Mouse (Mus musculus): ENCODE measurements around the gene Stip1.
"Not testable (repeated sequence)": the region's sequence is repeated elsewhere in the genome, so short reads cannot be mapped to it uniquely, and the experiment has no call there.

Gene Stip1

GRCm38 (mm10) chr19:7064571-7064970 is 24.8 kb upstream of the Stip1 start:
- DNase-seq (ENCODE audit: low spot score), result peak; percentile 72

- no peak for DNase-seq (ENCODE audit: low spot score)
Measured at GRCm38 (mm10) chr19:7062916-7063315, 23.1 kb upstream of the Stip1 start.

- DNase-seq (ENCODE audit: low spot score), result no peak
Measured at GRCm38 (mm10) chr19:7062110-7062509, 22.3 kb upstream of the Stip1 start.

GRCm38 (mm10) chr19:7058541-7058940 is 18.8 kb upstream of the Stip1 start:
- no peak for DNase-seq (ENCODE audit: low spot score)

- DNase-seq (ENCODE audit: low spot score), result peak; percentile 66
Measured at GRCm38 (mm10) chr19:7057722-7058207, 18.0 kb upstream of the Stip1 start.

GRCm38 (mm10) chr19:7057126-7057721 is 17.5 kb upstream of the Stip1 start:
- no peak for DNase-seq (ENCODE audit: low spot score)

- peak; percentile 56 for DNase-seq (ENCODE audit: low spot score)
Measured at GRCm38 (mm10) chr19:7056248-7057087, 16.7 kb upstream of the Stip1 start, which contains the start of gene Macrod1. Gene Macrod1, plus strand, starts transcription at chr19:7056810.

- DNase-seq (ENCODE audit: low spot score), result no peak
Measured at GRCm38 (mm10) chr19:7055173-7055572, 15.4 kb upstream of the Stip1 start.

GRCm38 (mm10) chr19:7054772-7055171 is 15.0 kb upstream of the Stip1 start:
- no peak for DNase-seq (ENCODE audit: low spot score)

- DNase-seq (ENCODE audit: low spot score), result not testable (repeated sequence)
Measured at GRCm38 (mm10) chr19:7053382-7053781, 13.6 kb upstream of the Stip1 start.

GRCm38 (mm10) chr19:7044706-7045105 is 4.9 kb upstream of the Stip1 start:
- DNase-seq (ENCODE audit: low spot score), result no peak

GRCm38 (mm10) chr19:7044279-7044678 is 4.5 kb upstream of the Stip1 start:
- no peak for DNase-seq (ENCODE audit: low spot score)

- DNase-seq (ENCODE audit: low spot score), result no peak
Measured at GRCm38 (mm10) chr19:7041171-7041570, 1.4 kb upstream of the Stip1 start.

GRCm38 (mm10) chr19:7040637-7041130 is 917 bp upstream of the Stip1 start:
- no peak for DNase-seq (ENCODE audit: low spot score)

GRCm38 (mm10) chr19:7039088-7039720 is 563 bp downstream of the Stip1 start:
- peak; percentile 60 for DNase-seq (ENCODE audit: low spot score)

GRCm38 (mm10) chr19:7034006-7034405 is 5.8 kb downstream of the Stip1 start:
- DNase-seq (ENCODE audit: low spot score), result no peak

GRCm38 (mm10) chr19:7029531-7029930 is 10.2 kb downstream of the Stip1 start:
- no peak for DNase-seq (ENCODE audit: low spot score)

GRCm38 (mm10) chr19:7020224-7020641 is 19.5 kb downstream of the Stip1 start:
- DNase-seq (ENCODE audit: low spot score), result peak; percentile 49

- DNase-seq (ENCODE audit: low spot score), result peak; percentile 64
Measured at GRCm38 (mm10) chr19:7019191-7019590, 20.6 kb downstream of the Stip1 start, which contains the start of gene Fermt3. Gene Fermt3, minus strand, starts transcription at chr19:7019469.

- DNase-seq (ENCODE audit: low spot score), result no peak
Measured at GRCm38 (mm10) chr19:7018546-7018945, 21.2 kb downstream of the Stip1 start.

- DNase-seq (ENCODE audit: low spot score), result peak; percentile 65
Measured at GRCm38 (mm10) chr19:7017541-7018457, 22.0 kb downstream of the Stip1 start.
